Mouse (Mus musculus) CH12.LX (cell line): ENCODE data around the gene Slc7a9. TPM values are rescaled to one million over a fixed set of nuclear protein-coding genes. Genes with fewer than 3 reads are reported as not detected.

Source experiments
- DNase-seq: peaks from one replicate; pipeline ENCODE4 v3.0.0-alpha.2; 2013; ENCODE audit errors: extremely low read depth
- H3K27ac ChIP-seq: 2 replicates; pipeline ENCODE4 v1.5.1; 2012; ENCODE audit warnings: low read depth, mild to moderate bottlenecking, control low read depth, moderate library complexity; ENCODE audit not compliant: insufficient read depth
- H3K27me3 ChIP-seq: replicated peaks from 2 replicates; pipeline ENCODE3; 2012; ENCODE audit warnings: inconsistent platforms
- H3K36me3 ChIP-seq, 2 experiments: replicated peaks in 1 of 2; 2 replicates each; pipeline versions ENCODE3 to v1.6.1; 2012; ENCODE audit warnings: inconsistent platforms in 1 of 2, low read length in 1 of 2, mild to moderate bottlenecking in 1 of 2, mixed read lengths in 1 of 2, moderate library complexity in 1 of 2; ENCODE audit not compliant: control insufficient read depth in 1 of 2, insufficient read depth in 1 of 2
- H3K4me1 ChIP-seq, 2 experiments: 2 replicates each; pipeline ENCODE4 v1.6.1; 2012; ENCODE audit warnings: inconsistent platforms in 1 of 2, moderate library complexity in 1 of 2; ENCODE audit not compliant: insufficient read depth in 2 of 2, control insufficient read depth in 1 of 2
- H3K4me2 ChIP-seq: 2 replicates; pipeline ENCODE4 v1.6.1; 2012; ENCODE audit warnings: low read depth, mild to moderate bottlenecking, control low read depth; ENCODE audit not compliant: poor library complexity, insufficient read depth, severe bottlenecking
- H3K4me3 ChIP-seq, 3 experiments: fragments of 150-350 bp in 1 of 3; sonication (generic) in 1 of 3; replicated peaks in 1 of 3; 2 replicates each; pipeline versions ENCODE3 to v1.5.1; 2011 to 2012; ENCODE audit warnings: low read depth in 2 of 3, low read length in 2 of 3, mild to moderate bottlenecking in 2 of 3, moderate library complexity in 2 of 3, control low read depth in 1 of 3, improper control_type of control experiment in 1 of 3, inconsistent platforms in 1 of 3, mixed read lengths in 1 of 3; ENCODE audit not compliant: poor library complexity in 1 of 3
- H3K79me2 ChIP-seq: replicated peaks from 2 replicates; pipeline ENCODE4 v1.6.1; 2012; ENCODE audit warnings: mild to moderate bottlenecking, moderate library complexity; ENCODE audit not compliant: control insufficient read depth, poor library complexity, insufficient read depth, severe bottlenecking; ENCODE audit errors: extremely low read depth
- H3K9ac ChIP-seq: 2 replicates; pipeline ENCODE4 v1.6.1; 2012; ENCODE audit warnings: low read depth, mild to moderate bottlenecking, control low read depth, moderate library complexity; ENCODE audit not compliant: insufficient read depth
- H3K9me3 ChIP-seq: replicated peaks from 2 replicates; pipeline ENCODE3; 2012; ENCODE audit warnings: low read length, inconsistent platforms, mixed read lengths
- CHD1 ChIP-seq: IDR thresholded peaks from 2 replicates; pipeline ENCODE4 v1.6.1; 2012; ENCODE audit warnings: low read depth, low read length, improper control_type of control experiment, inconsistent platforms
- CTCF ChIP-seq, 2 experiments: IDR thresholded peaks in 1 of 2; conservative IDR thresholded peaks in 1 of 2; 2 replicates each; pipeline ENCODE4 v1.5.1; 2011 to 2012; ENCODE audit warnings: low read depth in 2 of 2, low read length in 2 of 2, improper control_type of control experiment in 1 of 2, inconsistent platforms in 1 of 2, mild to moderate bottlenecking in 1 of 2, moderate library complexity in 1 of 2
- E2F4 ChIP-seq: IDR thresholded peaks from 2 replicates; pipeline ENCODE4 v1.6.1; 2011; ENCODE audit warnings: low read depth, low read length, improper control_type of control experiment; ENCODE audit not compliant: insufficient replicate concordance
- ELF1 ChIP-seq: IDR thresholded peaks from 2 replicates; pipeline ENCODE4 v1.6.1; 2014; ENCODE audit warnings: low read depth, mild to moderate bottlenecking, inconsistent platforms, low read length, improper control_type of control experiment
- EP300 ChIP-seq: IDR thresholded peaks from 2 replicates; pipeline ENCODE4 v1.6.1; 2011; ENCODE audit warnings: low read length, improper control_type of control experiment
- GABPA ChIP-seq: IDR thresholded peaks from 2 replicates; pipeline ENCODE4 v1.6.1; 2012; ENCODE audit warnings: low read depth, low read length, improper control_type of control experiment, inconsistent platforms; ENCODE audit not compliant: insufficient replicate concordance
- HCFC1 ChIP-seq: IDR thresholded peaks from 2 replicates; pipeline ENCODE4 v1.6.1; 2012; ENCODE audit warnings: low read depth, mild to moderate bottlenecking, inconsistent platforms, low read length, improper control_type of control experiment
- IRF4 ChIP-seq: IDR thresholded peaks from 2 replicates; pipeline ENCODE4 v1.6.1; 2014; ENCODE audit warnings: low read depth, mild to moderate bottlenecking, inconsistent platforms, low read length, improper control_type of control experiment
- JUN ChIP-seq: IDR thresholded peaks from 2 replicates; pipeline ENCODE4 v1.6.1; 2011; ENCODE audit warnings: low read depth, mild to moderate bottlenecking, low read length, improper control_type of control experiment, moderate library complexity; ENCODE audit not compliant: insufficient read depth
- JUND ChIP-seq: conservative IDR thresholded peaks from 2 replicates; pipeline ENCODE4 v1.6.1; 2011; ENCODE audit warnings: low read depth, low read length, improper control_type of control experiment
- KAT2A ChIP-seq: IDR thresholded peaks from 2 replicates; pipeline ENCODE4 v1.6.1; 2012; ENCODE audit warnings: low read length, improper control_type of control experiment, inconsistent platforms; ENCODE audit not compliant: insufficient replicate concordance
- MAZ ChIP-seq: IDR thresholded peaks from 2 replicates; pipeline ENCODE4 v1.6.1; 2012; ENCODE audit warnings: low read depth, mild to moderate bottlenecking, inconsistent platforms, low read length, improper control_type of control experiment, moderate library complexity
- MEF2A ChIP-seq: IDR thresholded peaks from 2 replicates; pipeline ENCODE4 v1.6.1; 2014; ENCODE audit warnings: low read depth, mild to moderate bottlenecking, inconsistent platforms, low read length, improper control_type of control experiment, borderline replicate concordance
- MYC ChIP-seq: IDR thresholded peaks from 2 replicates; pipeline ENCODE4 v1.6.1; 2011; ENCODE audit warnings: low read depth, mild to moderate bottlenecking, improper control_type of control experiment, low read length
- NRF1 ChIP-seq: IDR thresholded peaks from 2 replicates; pipeline ENCODE4 v1.6.1; 2014; ENCODE audit warnings: low read depth, mild to moderate bottlenecking, inconsistent platforms, low read length, improper control_type of control experiment, moderate library complexity
- PAX5 ChIP-seq: IDR thresholded peaks from 2 replicates; pipeline ENCODE4 v1.6.1; 2012; ENCODE audit warnings: low read length, inconsistent platforms, mixed read lengths
- POLR2A ChIP-seq: IDR thresholded peaks from 2 replicates; pipeline ENCODE4 v1.6.1; 2011; ENCODE audit warnings: low read depth, mild to moderate bottlenecking, improper control_type of control experiment, low read length
- POLR2AphosphoS2 ChIP-seq: IDR thresholded peaks from 2 replicates; pipeline ENCODE4 v1.6.1; 2011; ENCODE audit warnings: low read depth, low read length, improper control_type of control experiment
- RCOR1 ChIP-seq: conservative IDR thresholded peaks from 2 replicates; pipeline ENCODE4 v1.6.1; 2012; ENCODE audit warnings: low read depth, mild to moderate bottlenecking, inconsistent platforms, low read length, improper control_type of control experiment
- SIN3A ChIP-seq: IDR thresholded peaks from 2 replicates; pipeline ENCODE4 v1.6.1; 2012; ENCODE audit warnings: low read length, improper control_type of control experiment, inconsistent platforms
- SMC3 ChIP-seq: IDR thresholded peaks from 2 replicates; pipeline ENCODE4 v1.6.1; 2011; ENCODE audit warnings: low read depth, low read length, improper control_type of control experiment
- USF1 ChIP-seq: IDR thresholded peaks from 2 replicates; pipeline ENCODE4 v1.6.1; 2014; ENCODE audit warnings: low read depth, mild to moderate bottlenecking, inconsistent platforms, low read length, improper control_type of control experiment
- USF2 ChIP-seq: conservative IDR thresholded peaks from 2 replicates; pipeline ENCODE4 v1.6.1; 2011; ENCODE audit warnings: low read depth, low read length, improper control_type of control experiment
- ZC3H11A ChIP-seq: IDR thresholded peaks from 2 replicates; pipeline ENCODE4 v1.6.1; 2012; ENCODE audit warnings: low read depth, mild to moderate bottlenecking, inconsistent platforms, low read length, improper control_type of control experiment
- ZKSCAN1 ChIP-seq: IDR thresholded peaks from 2 replicates; pipeline ENCODE4 v1.6.1; 2012; ENCODE audit warnings: low read depth, inconsistent platforms, low read length, improper control_type of control experiment, borderline replicate concordance
- dilution Hi-C: fragments of 300-500 bp; cut with MboI; formaldehyde crosslinking; loops from 2 replicates; pipeline ENCODE4 v1.14.3; 2020; ENCODE audit warnings: low sequenced_read_pairs; ENCODE audit not compliant: extremely low pct_unique_long_range_greater_than_20kb, extremely low pct_ligation_motif_present
- in situ Hi-C: fragments of 300-500 bp; cut with MboI; formaldehyde crosslinking; loops from 3 replicates; pipeline ENCODE4 v1.14.3; 2019; ENCODE audit warnings: low sequenced_read_pairs, low pct_ligation_motif_present, low pct_unique_long_range_greater_than_20kb, mixed read lengths
- polyA plus RNA-seq: library from polyadenylated mRNA; unstranded; fragments of >175 nt; gene quantifications from 2 replicates; pipeline ENCODE4 v1.2.1, GENCODE M21; 2012; ENCODE audit warnings: low read depth; ENCODE audit not compliant: insufficient read length
- total RNA-seq, 2 experiments: library from RNA; depleted of rRNA; stranded (reverse); fragments of 300-350 nt in 1 of 2; fragments of >200 nt in 1 of 2; gene quantifications; 2 replicates each; pipeline ENCODE4 v1.2.3; 2012 to 2014

Slc7a9 gene
- total and polyA plus RNA-seq, 3 experiments = not detected

- Histone ChIP-seq H3K9ac (no peak overlapping the region), H3K79me2 (no peaks in the 10 kb centered on the region)
- in situ Hi-C loops = no loop called here
- TF ChIP-seq E2F4 (no peak), RCOR1 (no peak), USF2 (no peak), ZC3H11A (no peak), CHD1 (no peak), SMC3 (no peak), MEF2A (no peak), POLR2A (no peak), MYC (no peak), POLR2AphosphoS2 (no peak), CTCF (conservative IDR thresholded peaks at IDR 0.05 in 1 of 2, IDR thresholded peaks at IDR 0.05 in 1 of 2; ENCODE audit: low read depth in 2 of 2, low read length in 2 of 2) (no peak), NRF1 (no peak), KAT2A (no peak), GABPA (no peak), HCFC1 (no peak), USF1 (no peak), SIN3A (no peak), ELF1 (no peak)
- TF ChIP-seq, all 38 proteins: peak for 0
- Histone ChIP-seq H3K9me3 (no peaks in the 10 kb centered on the region), H3K27me3 (no peaks in the 10 kb centered on the region), H3K4me2 (no peak overlapping the region), H3K36me3 (peaks cover 18 to 58% of the 10 kb centered on the region in 2 experiments), H3K27ac (no peak overlapping the region), H3K4me1 (peaks cover 2 to 38% of the 10 kb centered on the region in 2 experiments; a peak in 3 of 4 replicates), H3K4me3 (peak overlapping the region in 1 of 3 experiments; percentile 37)
- no peak for DNase-seq
- dilution Hi-C loops = no loop called here
Observed at GRCm38 (mm10) chr7:35416654-35416948, 32.0 kb upstream of the Slc7a9 start.

GRCm38 (mm10) chr7:35423071-35423470 is 25.5 kb upstream of the Slc7a9 start:
- Histone ChIP-seq H3K27ac (no peak overlapping the region), H3K4me3 (no peak overlapping the region), H3K36me3 (peaks cover 45 to 74% of the 10 kb centered on the region in 2 experiments), H3K4me2 (no peak overlapping the region), H3K9me3 (no peaks in the 10 kb centered on the region), H3K27me3 (no peaks in the 10 kb centered on the region), H3K79me2 (no peaks in the 10 kb centered on the region), H3K4me1 (peaks cover 0 to 9% of the 10 kb centered on the region in 2 experiments; a peak in 2 of 4 replicates), H3K9ac (no peak overlapping the region)
- dilution Hi-C loops (no loop called here), in situ Hi-C loops (no loop called here)
- DNase-seq = no peak
- TF ChIP-seq MAZ (no peak), JUN (no peak), EP300 (no peak), NRF1 (no peak), PAX5 (no peak), IRF4 (no peak), SIN3A (no peak), JUND (no peak), ZKSCAN1 (no peak), SMC3 (no peak)
